Mouse (Mus musculus): ENCODE results near the gene Oaz2.
"Not testable (repeated sequence)": the region's sequence is repeated elsewhere in the genome, so short reads cannot be mapped to it uniquely, and the experiment has no call there.

The Oaz2 gene

GRCm38 (mm10) chr9:65667701-65668100 lies at the start of gene Oaz2:
Gene Oaz2, plus strand, starts transcription at chr9:65668001.
- no peak for DNase-seq

GRCm38 (mm10) chr9:65619311-65619710 lies 48.5 kb upstream of the Oaz2 start:
- no peak for DNase-seq

GRCm38 (mm10) chr9:65621196-65621595 lies 46.6 kb upstream of the Oaz2 start:
- DNase-seq, result no peak

- DNase-seq, result no peak
Measured at GRCm38 (mm10) chr9:65621666-65622065, 46.1 kb upstream of the Oaz2 start.

- no peak for DNase-seq
Measured at GRCm38 (mm10) chr9:65622826-65623225, 45.0 kb upstream of the Oaz2 start.

GRCm38 (mm10) chr9:65624266-65624665 lies 43.5 kb upstream of the Oaz2 start:
- no peak for DNase-seq

- DNase-seq, result peak; percentile 40 to 42
Measured at GRCm38 (mm10) chr9:65629025-65629766, 38.6 kb upstream of the Oaz2 start, which contains the start of gene Rbpms2. Gene Rbpms2, plus strand, starts transcription at chr9:65629648.

- peak; percentile 63 to 80 for DNase-seq
Measured at GRCm38 (mm10) chr9:65629767-65630630, 37.8 kb upstream of the Oaz2 start.

- peak; percentile 28 to 41 for DNase-seq
Measured at GRCm38 (mm10) chr9:65630631-65631353, 37.0 kb upstream of the Oaz2 start.

- no peak for DNase-seq
Measured at GRCm38 (mm10) chr9:65631354-65632021, 36.3 kb upstream of the Oaz2 start.

- DNase-seq, result no peak
Measured at GRCm38 (mm10) chr9:65635766-65636165, 32.0 kb upstream of the Oaz2 start.

GRCm38 (mm10) chr9:65636926-65637325 lies 30.9 kb upstream of the Oaz2 start:
- no peak for DNase-seq

- DNase-seq, result no peak
Measured at GRCm38 (mm10) chr9:65639065-65639464, 28.7 kb upstream of the Oaz2 start.

- DNase-seq, result no peak
Measured at GRCm38 (mm10) chr9:65640838-65641410, 26.9 kb upstream of the Oaz2 start.

GRCm38 (mm10) chr9:65641446-65642052 lies 26.3 kb upstream of the Oaz2 start:
- no peak for DNase-seq

GRCm38 (mm10) chr9:65642546-65642945 lies 25.3 kb upstream of the Oaz2 start:
- DNase-seq, result no peak

- DNase-seq, result no peak
Measured at GRCm38 (mm10) chr9:65644960-65645359, 22.8 kb upstream of the Oaz2 start.

- no peak for DNase-seq
Measured at GRCm38 (mm10) chr9:65645984-65646383, 21.8 kb upstream of the Oaz2 start.

- DNase-seq, result no peak
Measured at GRCm38 (mm10) chr9:65646782-65647181, 21.0 kb upstream of the Oaz2 start.

GRCm38 (mm10) chr9:65648730-65649129 lies 19.1 kb upstream of the Oaz2 start:
- DNase-seq, result no peak

- DNase-seq, result peak; percentile 43 to 68
Measured at GRCm38 (mm10) chr9:65649997-65650396, 17.8 kb upstream of the Oaz2 start.

GRCm38 (mm10) chr9:65651957-65652356 lies 15.8 kb upstream of the Oaz2 start:
- not testable (repeated sequence) for DNase-seq
